Mouse (Mus musculus) left cerebral cortex, adult 9 months (tissue): ENCODE data around the gene Nadsyn1.

Experiments
- DNase-seq, 2 experiments: peaks; one replicate each; pipeline ENCODE4 v3.0.0; 2022; ENCODE audit warnings: low spot score in 2 of 2

The Nadsyn1 gene

GRCm38 (mm10) chr7:143755357-143756124, 67.1 kb downstream of the Nadsyn1 start:
- DNase-seq: no peak

- DNase-seq: peak in 1 of 2 experiments; percentile 62
These were observed 68.5 kb downstream of the Nadsyn1 start for GRCm38 (mm10) chr7:143753990-143754715.

GRCm38 (mm10) chr7:143752606-143753005, 70.0 kb downstream of the Nadsyn1 start:
- no peak for DNase-seq

DNA sequence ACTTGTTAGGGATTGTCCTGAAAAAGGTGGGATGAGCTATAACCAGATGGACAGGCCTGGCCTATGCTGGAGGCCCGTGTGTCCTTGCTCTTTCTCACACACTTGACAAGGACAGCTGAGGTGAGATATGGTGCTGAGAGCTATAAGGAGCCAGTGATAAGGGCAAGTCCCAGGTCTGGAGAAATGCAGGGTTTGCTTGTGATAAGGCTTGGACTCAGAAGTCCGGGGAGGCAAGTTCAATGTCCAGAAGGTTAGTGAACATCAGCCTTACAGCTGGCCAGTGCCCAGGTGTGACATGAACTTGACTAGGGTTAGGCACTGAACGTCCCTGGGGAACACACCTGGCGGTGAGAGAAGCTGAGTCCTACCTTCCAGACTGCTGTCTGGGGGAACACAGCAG, 70.6 kb downstream of the Nadsyn1 start:
- no peak for DNase-seq

- no peak for DNase-seq
These were observed 71.3 kb downstream of the Nadsyn1 start for GRCm38 (mm10) chr7:143751380-143751779.

DNA sequence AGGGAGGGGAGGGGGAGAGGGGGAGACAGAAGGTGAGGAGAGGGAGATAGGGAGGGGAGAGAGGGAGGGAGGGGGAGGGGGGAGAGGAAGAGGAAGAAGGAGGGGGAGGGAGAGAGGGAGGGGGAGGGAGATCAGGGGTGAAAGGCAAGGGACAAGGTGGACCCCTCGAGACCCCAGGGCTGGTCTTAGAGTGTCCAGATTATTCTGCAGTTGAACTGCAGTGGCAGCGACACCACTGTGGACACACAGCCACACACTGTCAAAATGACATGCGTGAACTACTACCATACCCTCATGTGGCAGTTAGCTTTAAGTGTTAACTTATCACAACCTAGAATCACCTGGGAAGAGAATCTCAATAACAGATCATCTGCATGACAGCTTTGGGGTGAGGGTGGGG, 73.6 kb downstream of the Nadsyn1 start:
- DNase-seq: no peak

DNA sequence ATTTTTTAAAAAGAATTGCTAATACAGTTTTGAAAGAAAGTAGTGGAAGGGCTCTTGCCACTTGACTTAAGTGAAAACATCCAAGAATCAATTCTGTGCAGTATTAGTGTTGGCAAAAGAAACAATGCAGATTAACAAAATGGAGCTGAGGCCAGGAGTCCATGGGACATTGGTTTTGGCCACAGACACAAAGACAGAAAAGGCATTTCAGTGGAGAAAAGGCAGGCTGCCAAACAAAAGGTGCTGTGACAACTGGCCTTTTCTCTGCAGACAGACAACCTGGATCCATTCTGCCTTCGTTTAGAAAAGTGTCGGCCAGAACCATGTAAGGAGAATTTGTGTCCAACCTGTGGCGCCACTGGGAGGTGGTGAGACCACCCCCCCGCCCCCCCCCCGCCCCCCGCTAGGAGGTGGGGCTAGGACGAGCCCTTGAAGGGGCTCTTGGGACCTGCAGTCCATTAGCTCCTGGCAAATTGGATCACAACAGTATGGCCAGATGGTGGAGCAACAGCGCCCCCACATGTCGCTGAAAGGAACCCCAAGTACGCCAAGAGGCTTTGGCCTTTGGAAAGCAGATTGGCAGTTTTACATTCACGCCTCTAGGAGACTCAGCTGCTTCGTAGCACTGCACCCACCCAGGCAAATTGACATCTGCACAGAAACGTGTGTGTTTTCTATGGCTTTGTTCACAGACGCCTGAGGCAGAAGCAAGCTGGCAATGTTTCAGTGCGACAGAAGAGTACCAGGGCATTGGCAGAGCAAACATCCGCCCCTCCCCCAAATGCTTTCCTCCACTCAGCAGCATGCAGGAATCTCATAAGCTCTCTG, 74.4 kb downstream of the Nadsyn1 start:
- peak; percentile 64 to 92 for DNase-seq
